Mouse (Mus musculus) E14TG2a.4 (cell line): ENCODE measurements around the gene Des.

Experiments
- CTCF ChIP-seq: conservative IDR thresholded peaks from 2 replicates; pipeline ENCODE4 v1.5.1; 2014; ENCODE audit warnings: low read length
- POU5F1 ChIP-seq: IDR thresholded peaks from 2 replicates; pipeline ENCODE4 v1.6.1; 2014; ENCODE audit warnings: low read length, borderline replicate concordance

DNA sequence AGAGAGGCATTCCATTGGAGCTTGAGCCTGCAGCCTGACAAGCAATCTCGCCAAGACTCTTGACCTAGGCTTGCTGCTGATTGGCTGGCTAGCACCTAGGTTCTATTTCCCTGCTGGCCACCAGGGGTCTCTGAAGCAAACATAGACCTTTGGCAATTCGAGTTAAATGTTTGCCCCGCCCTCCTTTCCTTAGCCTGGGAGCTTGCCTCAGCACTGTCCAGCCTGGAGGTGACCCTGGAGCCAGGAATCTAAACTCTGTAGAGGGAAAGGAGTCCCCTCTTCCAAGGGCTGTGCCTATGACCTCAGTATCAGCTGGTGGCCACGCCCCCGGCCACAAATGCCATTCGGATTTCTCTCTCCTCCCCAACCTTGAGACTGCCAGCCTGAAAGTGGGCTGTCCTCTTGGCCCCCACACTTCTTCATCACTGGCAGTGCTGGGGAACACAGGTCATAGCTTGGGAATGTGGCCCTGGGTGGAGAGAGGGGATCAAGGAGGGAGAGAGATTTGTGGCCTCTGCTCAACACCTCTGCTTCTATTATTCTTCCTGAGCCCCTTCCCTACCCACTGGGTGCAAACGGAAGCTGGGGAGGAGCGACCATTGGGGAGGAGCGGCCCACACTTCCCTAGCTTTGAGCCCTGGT lies 38.8 kb downstream of the Des start:
- TF ChIP-seq CTCF (peak; percentile 84), POU5F1 (no peak)
